Mouse (Mus musculus) erythroblast, embryonic 14.5 days (primary cell): ENCODE measurements around the gene Psmd4. TPM values are rescaled to one million over a fixed set of nuclear protein-coding genes. Genes with fewer than 3 reads are reported as not detected.

ENCODE experiments used
- H3K27me3 ChIP-seq: 2 replicates; pipeline ENCODE4 v1.6.1; 2012; ENCODE audit warnings: inconsistent platforms; ENCODE audit not compliant: control insufficient read depth
- H3K36me3 ChIP-seq: 2 replicates; pipeline ENCODE4 v1.6.1; 2012; ENCODE audit warnings: mild to moderate bottlenecking, inconsistent platforms; ENCODE audit not compliant: control insufficient read depth
- H3K4me1 ChIP-seq: 2 replicates; pipeline ENCODE4 v1.6.1; 2012; ENCODE audit warnings: inconsistent platforms; ENCODE audit not compliant: control insufficient read depth
- H3K4me3 ChIP-seq: replicated peaks from 2 replicates; pipeline ENCODE3; 2012; ENCODE audit warnings: moderate library complexity, mild to moderate bottlenecking, inconsistent platforms
- H3K9me3 ChIP-seq: 2 replicates; pipeline ENCODE4 v1.6.1; 2012; ENCODE audit warnings: low read length, inconsistent platforms, mixed read lengths; ENCODE audit not compliant: control insufficient read depth
- GATA1 ChIP-seq: IDR thresholded peaks from 2 replicates; pipeline ENCODE4 v1.6.1; 2012; ENCODE audit warnings: low read length, inconsistent platforms, mixed read lengths
- TAL1 ChIP-seq: IDR thresholded peaks from 3 replicates; pipeline ENCODE4 v1.6.1; 2012; ENCODE audit warnings: low read length, inconsistent platforms, mixed read lengths
- polyA plus RNA-seq: library from polyadenylated mRNA; stranded (reverse); fragments of >175 nt; gene quantifications from 2 replicates; pipeline ENCODE4 v1.2.3, GENCODE M21; 2012

The Psmd4 gene
- 17.0 and 20.7 TPM in 2 replicates for polyA plus RNA-seq

GRCm38 (mm10) chr3:95042166-95042837 is at the start of gene Psmd4:
Psmd4 (minus strand) TSS chr3:95042614.
- Histone ChIP-seq H3K4me1 (peaks cover 58% of the 10 kb centered on the region), H3K4me3 (peak within 1 kb of the TSS; percentile 81), H3K9me3 (no peaks in the 10 kb centered on the region), H3K27me3 (no peaks in the 10 kb centered on the region), H3K36me3 (peaks cover 32% of the 10 kb centered on the region)
- TF ChIP-seq TAL1 (no peak), GATA1 (no peak)

DNA sequence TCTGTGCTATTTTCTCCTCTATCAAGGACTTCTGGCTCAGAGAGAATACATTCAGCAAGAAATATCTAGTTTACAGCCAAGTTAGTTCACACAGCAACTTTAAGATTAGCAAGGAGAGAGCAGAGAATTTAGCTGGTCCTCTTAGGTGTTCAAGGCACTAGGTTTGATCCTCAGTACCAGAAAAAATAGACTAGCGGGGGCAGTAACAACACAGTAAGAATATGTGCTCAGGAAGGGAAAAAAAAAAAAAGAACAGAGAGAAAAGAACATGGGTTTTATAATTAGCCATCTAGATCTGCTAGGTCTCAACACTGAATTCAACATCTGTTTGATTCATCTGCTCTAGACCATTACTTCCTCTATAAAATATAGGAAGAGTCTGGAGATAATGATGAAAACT is 45.7 kb upstream of the Psmd4 start:
- Histone ChIP-seq H3K4me1 (no peaks in the 10 kb centered on the region), H3K9me3 (no peaks in the 10 kb centered on the region), H3K4me3 (no peak overlapping the region), H3K27me3 (no peaks in the 10 kb centered on the region), H3K36me3 (peaks cover 47% of the 10 kb centered on the region)
- TF ChIP-seq GATA1, result no peak
- no peak for TF ChIP-seq TAL1

GRCm38 (mm10) chr3:95071606-95072005 is 29.2 kb upstream of the Psmd4 start:
- no peak for TF ChIP-seq TAL1
- no peak for TF ChIP-seq GATA1
- H3K4me1 ChIP-seq, result no peaks in the 10 kb centered on the region; the same call in 1 of the 2 replicates

GRCm38 (mm10) chr3:95066570-95066969 is 24.2 kb upstream of the Psmd4 start:
- TF ChIP-seq GATA1 (no peak), TAL1 (no peak)
- no peak overlapping the region for H3K4me3 ChIP-seq
- no peaks in the 10 kb centered on the region; the same call in 1 of the 2 replicates for H3K4me1 ChIP-seq
- H3K36me3 ChIP-seq, result peaks cover 98% of the 10 kb centered on the region
- no peaks in the 10 kb centered on the region for H3K9me3 ChIP-seq
- no peaks in the 10 kb centered on the region for H3K27me3 ChIP-seq

More at GRCm38 (mm10) chr3:95071606-95072005, 29.2 kb upstream of the Psmd4 start:
- H3K27me3 ChIP-seq, result no peaks in the 10 kb centered on the region
- H3K4me3 ChIP-seq, result no peak overlapping the region
- H3K36me3 ChIP-seq, result peaks cover 93% of the 10 kb centered on the region
- H3K9me3 ChIP-seq, result no peaks in the 10 kb centered on the region

DNA sequence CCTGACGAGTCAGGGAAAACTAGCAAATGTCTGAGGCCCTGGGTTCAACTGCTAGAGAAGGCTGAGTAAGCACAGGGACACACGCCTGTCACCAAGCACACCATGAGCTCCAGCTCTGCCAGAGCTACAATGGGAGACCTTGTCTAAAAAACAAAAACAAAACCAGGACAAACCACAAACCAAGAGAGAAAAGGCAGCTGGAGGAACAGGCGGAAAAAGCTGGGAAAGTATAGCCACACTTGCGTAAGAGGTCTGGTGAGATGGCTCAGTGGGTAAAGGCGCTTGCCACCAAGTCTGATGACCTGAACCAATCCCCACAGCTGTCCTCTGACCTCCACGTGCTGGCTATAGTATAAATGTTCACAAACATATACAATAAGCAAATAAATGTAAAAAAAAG is 23.7 kb upstream of the Psmd4 start:
- Histone ChIP-seq H3K4me1 (no peaks in the 10 kb centered on the region; the same call in 1 of the 2 replicates), H3K4me3 (no peak overlapping the region), H3K36me3 (peaks cover 98% of the 10 kb centered on the region), H3K27me3 (no peaks in the 10 kb centered on the region), H3K9me3 (no peaks in the 10 kb centered on the region)
- TF ChIP-seq TAL1, result no peak
- no peak for TF ChIP-seq GATA1

GRCm38 (mm10) chr3:95065553-95065952 is 23.1 kb upstream of the Psmd4 start:
- no peak for TF ChIP-seq GATA1
- no peak for TF ChIP-seq TAL1
- Histone ChIP-seq H3K27me3 (no peaks in the 10 kb centered on the region), H3K4me1 (no peaks in the 10 kb centered on the region; the same call in 1 of the 2 replicates), H3K4me3 (no peak overlapping the region), H3K9me3 (no peaks in the 10 kb centered on the region), H3K36me3 (peaks cover 98% of the 10 kb centered on the region)

GRCm38 (mm10) chr3:95063741-95064140 is 21.3 kb upstream of the Psmd4 start:
- Histone ChIP-seq H3K4me1 (no peaks in the 10 kb centered on the region; the same call in 1 of the 2 replicates), H3K4me3 (no peak overlapping the region), H3K27me3 (no peaks in the 10 kb centered on the region), H3K9me3 (no peaks in the 10 kb centered on the region), H3K36me3 (peaks cover 98% of the 10 kb centered on the region)
- no peak for TF ChIP-seq TAL1
- no peak for TF ChIP-seq GATA1

DNA sequence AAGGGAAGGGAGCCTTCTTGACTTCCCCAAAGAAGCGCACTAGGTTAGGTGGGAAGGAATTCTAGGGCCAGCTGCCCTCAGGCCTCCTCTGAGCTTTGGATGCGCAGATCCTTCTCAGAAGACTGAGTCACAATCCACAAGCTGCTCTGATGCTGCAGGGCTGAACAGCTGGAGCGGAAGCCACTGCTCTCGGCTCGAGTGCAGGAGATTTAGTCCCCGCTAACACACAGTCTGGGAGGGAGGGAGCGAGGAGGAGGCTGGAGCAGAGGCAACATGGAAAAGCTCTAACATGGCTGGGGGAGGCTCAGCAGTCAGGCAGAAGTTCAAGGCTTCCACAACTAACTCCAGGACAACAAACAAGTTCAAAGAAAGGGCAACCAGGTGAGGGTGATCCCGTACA is 15.7 kb upstream of the Psmd4 start:
- Histone ChIP-seq H3K36me3 (peaks cover 65% of the 10 kb centered on the region), H3K4me1 (peaks cover 33% of the 10 kb centered on the region), H3K4me3 (no peak overlapping the region), H3K27me3 (no peaks in the 10 kb centered on the region), H3K9me3 (no peaks in the 10 kb centered on the region)
- no peak for TF ChIP-seq TAL1
- TF ChIP-seq GATA1, result no peak

DNA sequence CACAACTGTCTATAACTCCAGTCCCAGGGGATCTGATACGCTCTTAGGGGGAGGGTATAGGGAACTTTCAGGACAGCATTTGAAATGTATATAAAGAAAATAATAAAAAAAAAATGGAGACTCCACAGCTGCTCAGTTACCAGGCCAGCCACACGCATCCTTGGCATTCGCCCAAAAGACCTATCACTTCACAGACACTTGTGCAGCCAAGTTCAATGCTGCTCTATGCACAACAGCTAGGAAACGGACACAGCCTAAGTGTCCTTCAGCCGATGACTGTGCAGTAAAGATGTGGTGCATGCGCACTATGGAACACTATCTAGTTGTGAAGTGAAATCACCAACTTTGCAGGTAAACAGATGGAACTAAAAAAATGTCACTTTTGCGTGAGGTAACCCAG is 13.9 kb upstream of the Psmd4 start:
- no peaks in the 10 kb centered on the region for H3K27me3 ChIP-seq
- no peaks in the 10 kb centered on the region for H3K9me3 ChIP-seq
- peaks cover 48% of the 10 kb centered on the region for H3K36me3 ChIP-seq
- H3K4me3 ChIP-seq, result no peak overlapping the region
- peaks cover 39% of the 10 kb centered on the region for H3K4me1 ChIP-seq
- TF ChIP-seq TAL1 (no peak), GATA1 (no peak)
